Mouse (Mus musculus): ENCODE measurements at regions not wholly inside any gene's neighbourhood (a gene's known extent, or its start where the extent isn't known, plus 50 kb on each side); places are given as distances from the start of the nearest gene placed in this dataset.
A peak's percentile ranks its signal among the peaks of the same experiment; 100 is the strongest.
"Not testable (repeated sequence)": the region's sequence is repeated elsewhere in the genome, so short reads cannot be mapped to it uniquely, and the experiment has no call there.

DNA sequence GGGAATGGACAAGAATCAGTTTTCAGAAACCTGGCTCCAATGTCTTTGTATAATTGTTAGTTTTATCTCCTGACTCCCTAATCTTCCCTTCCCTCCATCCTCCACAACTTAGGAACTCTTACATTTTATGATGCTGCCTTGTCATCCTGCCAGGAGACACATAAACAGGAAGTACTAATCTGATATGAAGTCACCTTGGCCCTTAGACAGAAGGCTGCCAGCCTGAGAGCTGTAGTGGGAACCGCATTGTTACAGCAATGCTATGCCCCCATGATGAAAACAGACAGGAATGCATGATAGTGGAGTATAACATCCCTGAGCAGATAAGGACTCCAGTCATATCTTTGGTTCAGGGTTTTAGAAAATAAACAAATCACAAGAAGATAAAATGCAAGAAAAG, 734.8 kb upstream of the 4930452B06Rik start:
- Histone ChIP-seq H3K27ac (ENCODE audit: insufficient read depth, low read depth, low read length, poor library complexity, severe bottlenecking) (no peak overlapping the region), H3K9me3 (ENCODE audit: control insufficient read depth, insufficient read depth, low read depth, low read length) (no peaks in the 10 kb centered on the region), H3K4me3 (ENCODE audit: insufficient read depth in 1 of 2, low read depth in 1 of 2, low read length in 2 of 2, poor library complexity in 1 of 2, severe bottlenecking in 1 of 2) (no peak overlapping the region), H3K4me1 (ENCODE audit: control insufficient read depth in 2 of 2, insufficient read depth in 2 of 2, low read length in 2 of 2, poor library complexity in 1 of 2) (no peaks in the 10 kb centered on the region), H3K9ac (ENCODE audit: insufficient read depth, low read depth, low read length, poor library complexity, severe bottlenecking) (no peak overlapping the region), H3K36me3 (ENCODE audit: control insufficient read depth, insufficient read depth, low read length, poor library complexity, severe bottlenecking) (no peaks in the 10 kb centered on the region)
- DNase-seq (ENCODE audit: low read depth, low spot score), result no peak
- TF ChIP-seq ZNF384 (IDR thresholded peaks at IDR 0.05; ENCODE audit: low read depth, low read length), result no peak
- no peak for TF ChIP-seq HCFC1 (IDR thresholded peaks at IDR 0.05; ENCODE audit: borderline replicate concordance, insufficient read depth, low read length)
- no peak for TF ChIP-seq CHD2 (IDR thresholded peaks at IDR 0.05; ENCODE audit: low read depth, low read length)
- no peak for TF ChIP-seq MAFK (IDR thresholded peaks at IDR 0.05; ENCODE audit: insufficient read depth, low read depth, low read length)
- no peak for TF ChIP-seq ZC3H11A (IDR thresholded peaks at IDR 0.05; ENCODE audit: borderline replicate concordance, low read depth, low read length)
- in situ Hi-C loops (cut with MboI; ENCODE audit: low sequenced_read_pairs in 2 of 2, unreplicated experiment in 2 of 2), result no loop called here

DNA sequence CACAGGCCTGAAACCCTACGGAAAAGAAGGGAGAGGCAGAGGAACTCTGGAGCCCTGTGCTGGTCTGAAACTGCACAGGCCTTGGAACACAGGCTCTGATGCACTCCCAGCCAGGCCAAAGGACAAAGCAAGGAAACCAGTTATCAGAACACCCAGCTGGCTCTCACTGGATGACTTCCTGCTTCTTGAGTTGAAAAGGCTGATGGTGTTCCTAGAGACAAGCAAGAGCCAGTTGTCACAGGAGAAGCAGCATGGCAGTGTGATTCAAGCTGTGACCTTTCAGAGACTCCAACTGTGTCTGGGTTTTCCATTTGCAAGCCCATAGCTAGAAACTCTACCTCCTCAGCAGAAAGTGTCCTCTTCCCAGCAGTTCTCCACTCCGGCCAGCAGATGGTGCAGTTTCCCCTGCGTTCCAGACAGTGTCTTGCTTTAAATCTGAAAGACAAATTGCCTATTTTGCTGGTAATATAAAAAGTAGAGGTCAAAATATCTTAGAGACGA, 727.3 kb upstream of the 4930452B06Rik start:
- H3K4me1 ChIP-seq (ENCODE audit: control insufficient read depth in 2 of 2, insufficient read depth in 2 of 2, low read length in 2 of 2, poor library complexity in 1 of 2), result peaks cover 0 to 4% of the 10 kb centered on the region in 2 experiments; a peak in 1 of 4 replicates
- in situ Hi-C loops (cut with MboI; ENCODE audit: low sequenced_read_pairs in 2 of 2, unreplicated experiment in 2 of 2), result no loop called here
- no peak overlapping the region for H3K27ac ChIP-seq (ENCODE audit: insufficient read depth, low read depth, low read length, poor library complexity, severe bottlenecking)
- TF ChIP-seq CHD2 (IDR thresholded peaks at IDR 0.05; ENCODE audit: low read depth, low read length) (no peak), ZC3H11A (IDR thresholded peaks at IDR 0.05; ENCODE audit: borderline replicate concordance, low read depth, low read length) (peak; percentile 94), ZNF384 (IDR thresholded peaks at IDR 0.05; ENCODE audit: low read depth, low read length) (no peak), MAFK (IDR thresholded peaks at IDR 0.05; ENCODE audit: insufficient read depth, low read depth, low read length) (no peak)
- H3K9ac ChIP-seq (ENCODE audit: insufficient read depth, low read depth, low read length, poor library complexity, severe bottlenecking), result no peak overlapping the region
- peak; percentile 49 for DNase-seq (ENCODE audit: low read depth, low spot score)
- H3K9me3 ChIP-seq (ENCODE audit: control insufficient read depth, insufficient read depth, low read depth, low read length), result no peaks in the 10 kb centered on the region
- no peaks in the 10 kb centered on the region for H3K36me3 ChIP-seq (ENCODE audit: control insufficient read depth, insufficient read depth, low read length, poor library complexity, severe bottlenecking)
- H3K4me3 ChIP-seq (ENCODE audit: insufficient read depth in 1 of 2, low read depth in 1 of 2, low read length in 2 of 2, poor library complexity in 1 of 2, severe bottlenecking in 1 of 2), result no peak overlapping the region

DNA sequence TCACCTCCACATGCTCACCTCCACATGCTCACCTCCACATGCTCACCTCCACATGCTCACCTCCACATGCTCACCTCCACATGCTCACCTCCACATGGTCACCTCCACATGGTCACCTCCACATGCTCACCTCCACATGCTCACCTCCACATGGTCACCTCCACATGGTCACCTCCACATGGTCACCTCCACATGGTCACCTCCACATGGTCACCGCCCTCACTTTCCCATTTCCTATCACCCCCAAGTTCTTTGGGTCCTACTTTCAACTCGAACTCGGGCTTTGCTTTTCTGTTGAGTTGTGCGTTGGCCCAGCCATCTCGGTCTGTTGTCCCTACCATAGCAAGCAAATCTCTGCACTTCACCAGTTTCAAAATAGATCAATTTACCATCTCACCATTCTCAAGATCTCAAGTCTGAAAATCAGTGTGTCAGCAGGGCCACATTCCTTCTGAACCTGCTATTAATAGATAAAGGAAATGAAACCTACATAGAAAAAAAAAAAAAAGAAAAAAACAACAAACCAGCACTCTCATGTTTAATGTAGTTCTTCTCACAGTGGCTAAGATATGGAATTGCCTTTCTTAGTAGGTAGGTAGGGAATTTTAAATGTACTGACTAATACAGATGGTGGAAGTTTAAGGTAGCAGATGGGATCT, 724.0 kb upstream of the 4930452B06Rik start:
- H3K4me3 ChIP-seq (ENCODE audit: insufficient read depth in 1 of 2, low read depth in 1 of 2, low read length in 2 of 2, poor library complexity in 1 of 2, severe bottlenecking in 1 of 2); H3K9me3 ChIP-seq (ENCODE audit: control insufficient read depth, insufficient read depth, low read depth, low read length); in situ Hi-C loops (cut with MboI; ENCODE audit: low sequenced_read_pairs in 2 of 2, unreplicated experiment in 2 of 2); H3K9ac ChIP-seq (ENCODE audit: insufficient read depth, low read depth, low read length, poor library complexity, severe bottlenecking); H3K4me1 ChIP-seq (ENCODE audit: control insufficient read depth in 2 of 2, insufficient read depth in 2 of 2, low read length in 2 of 2, poor library complexity in 1 of 2); H3K27ac ChIP-seq (ENCODE audit: insufficient read depth, low read depth, low read length, poor library complexity, severe bottlenecking); DNase-seq (ENCODE audit: low read depth, low spot score); H3K36me3 ChIP-seq (ENCODE audit: control insufficient read depth, insufficient read depth, low read length, poor library complexity, severe bottlenecking): not testable (repeated sequence)

DNA sequence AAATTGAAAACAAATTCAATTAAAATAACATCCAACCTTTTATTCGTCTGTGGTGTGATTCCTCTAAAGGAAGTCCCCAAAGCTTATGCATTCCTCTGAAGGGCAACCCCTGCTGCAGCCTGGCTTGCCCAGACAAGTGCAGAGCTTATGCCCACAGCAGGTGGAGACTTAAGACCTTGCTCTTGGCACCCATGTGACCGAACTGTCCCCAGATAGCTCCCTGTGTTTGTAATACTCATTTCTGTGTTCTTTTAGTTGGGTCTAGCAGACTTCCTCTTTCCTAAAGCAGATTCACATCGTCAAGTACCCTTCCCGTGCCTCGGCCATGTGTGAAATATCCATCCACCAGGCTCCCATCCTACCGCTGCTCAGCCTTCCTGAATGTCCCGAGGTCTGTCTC, 723.1 kb upstream of the 4930452B06Rik start:
- in situ Hi-C loops (cut with MboI; ENCODE audit: low sequenced_read_pairs in 2 of 2, unreplicated experiment in 2 of 2), result no loop called here
- Histone ChIP-seq H3K36me3 (ENCODE audit: control insufficient read depth, insufficient read depth, low read length, poor library complexity, severe bottlenecking) (no peaks in the 10 kb centered on the region), H3K9ac (ENCODE audit: insufficient read depth, low read depth, low read length, poor library complexity, severe bottlenecking) (no peak overlapping the region), H3K9me3 (ENCODE audit: control insufficient read depth, insufficient read depth, low read depth, low read length) (no peaks in the 10 kb centered on the region), H3K4me3 (ENCODE audit: insufficient read depth in 1 of 2, low read depth in 1 of 2, low read length in 2 of 2, poor library complexity in 1 of 2, severe bottlenecking in 1 of 2) (no peak overlapping the region), H3K27ac (ENCODE audit: insufficient read depth, low read depth, low read length, poor library complexity, severe bottlenecking) (no peak overlapping the region), H3K4me1 (ENCODE audit: control insufficient read depth in 2 of 2, insufficient read depth in 2 of 2, low read length in 2 of 2, poor library complexity in 1 of 2) (peaks cover 0 to 4% of the 10 kb centered on the region in 2 experiments; a peak in 1 of 4 replicates)
- no peak for TF ChIP-seq ZNF384 (IDR thresholded peaks at IDR 0.05; ENCODE audit: low read depth, low read length)
- no peak for TF ChIP-seq MAFK (IDR thresholded peaks at IDR 0.05; ENCODE audit: insufficient read depth, low read depth, low read length)
- DNase-seq (ENCODE audit: low read depth, low spot score), result no peak

All from ES-E14 (cell line).